Mouse (Mus musculus) CD4-positive, CD25-positive, alpha-beta regulatory T cell, adult 4 months (primary cell): Measurements from ENCODE around the gene Tubg2. TPM values are rescaled to one million over a fixed set of nuclear protein-coding genes. Genes with fewer than 3 reads are reported as not detected.

Source experiments
- ATAC-seq: one replicate; pipeline ENCODE4 v1.8.0; 2017
- polyA plus RNA-seq, 2 experiments: library from polyadenylated mRNA; unstranded; fragments of 100-300 nt; shearing (Covaris generic); gene quantifications; one replicate each; pipeline ENCODE4 v1.2.1; 2017

Tubg2 gene
- polyA plus RNA-seq, 2 experiments from 2014 or later, result 1.4 to 3.5 TPM

DNA sequence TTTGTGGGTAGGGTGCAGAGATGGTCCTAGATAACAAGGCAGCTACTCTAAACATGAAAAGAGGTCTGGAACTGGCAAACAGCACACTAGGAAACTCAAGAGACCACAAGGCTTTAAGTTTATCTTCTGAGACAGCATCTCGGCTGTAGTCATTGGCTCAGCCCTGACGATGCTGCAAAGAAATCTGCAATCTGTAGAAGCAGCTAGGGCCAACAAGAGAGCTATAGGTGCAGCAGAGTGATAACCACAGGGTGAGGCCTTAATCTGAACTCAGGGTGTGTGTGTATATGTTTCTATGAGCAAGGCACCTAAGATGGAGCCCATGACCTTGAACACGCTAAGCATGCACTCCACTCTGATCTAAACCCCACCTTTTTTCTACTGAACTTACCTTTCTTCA lies 43.8 kb downstream of the Tubg2 start:
- no peak for ATAC-seq

GRCm38 (mm10) chr11:101200986-101201385 lies 45.3 kb downstream of the Tubg2 start:
- no peak for ATAC-seq

Other genes starting within 250 kb of the Tubg2 start
- 100 to 1,000 TPM; 105 to 122 TPM for gene Stat3, start 216.4 kb upstream of the Tubg2 start, polyA plus RNA-seq
- gene Cavin1, start 185.0 kb upstream of the Tubg2 start, polyA plus RNA-seq, result 1 to 10 TPM; 1.8 to 3.1 TPM
- 10 to 100 TPM in 1 of 2 experiments, 1 to 10 TPM in 1; 7.0 to 15.7 TPM for gene Atp6v0a1, start 146.5 kb upstream of the Tubg2 start, polyA plus RNA-seq
- gene Naglu, start 85.9 kb upstream of the Tubg2 start, polyA plus RNA-seq, result 1 to 10 TPM; 7.6 to 7.9 TPM
- gene Hsd17b1, start 77.5 kb upstream of the Tubg2 start, polyA plus RNA-seq, result under 1 TPM in 1 of 2 experiments, not detected in 1; 0.32 TPM
- gene Coasy, start 73.3 kb upstream of the Tubg2 start, polyA plus RNA-seq, result 10 to 100 TPM; 17.4 to 27.7 TPM
- gene Mlx, start 68.6 kb upstream of the Tubg2 start, polyA plus RNA-seq, result 10 to 100 TPM; 60.2 to 68.1 TPM
- 1 to 10 TPM; 8.4 to 9.8 TPM for gene Psmc3ip, start 60.5 kb upstream of the Tubg2 start, polyA plus RNA-seq
- gene Retreg3, start 36.0 kb upstream of the Tubg2 start, polyA plus RNA-seq, result 10 to 100 TPM; 16.1 to 27.9 TPM
- gene Tubg1, start 36.0 kb upstream of the Tubg2 start, polyA plus RNA-seq, result 10 to 100 TPM; 24.9 to 34.0 TPM
- gene Cntnap1, start 14.6 kb downstream of the Tubg2 start, polyA plus RNA-seq, result under 1 TPM in 1 of 2 experiments, not detected in 1; 0.17 TPM
- gene Plekhh3, start 15.4 kb downstream of the Tubg2 start, polyA plus RNA-seq, result not detected
- gene Ccr10, start 19.5 kb downstream of the Tubg2 start, polyA plus RNA-seq, result 1 to 10 TPM in 1 of 2 experiments, under 1 TPM in 1; 0.36 to 2.0 TPM
- 10 to 100 TPM; 57.3 to 85.6 TPM for gene Ezh1, start 70.6 kb downstream of the Tubg2 start, polyA plus RNA-seq
- gene Ramp2, start 90.1 kb downstream of the Tubg2 start, polyA plus RNA-seq, result not detected
- gene Vps25, start 97.8 kb downstream of the Tubg2 start, polyA plus RNA-seq, result 100 to 1,000 TPM; 132 to 144 TPM
- gene Wnk4, start 104.7 kb downstream of the Tubg2 start, polyA plus RNA-seq, result 1 to 10 TPM in 1 of 2 experiments, under 1 TPM in 1; 0.91 to 1.4 TPM
- gene Cntd1, start 123.1 kb downstream of the Tubg2 start, polyA plus RNA-seq, result under 1 TPM in 1 of 2 experiments, not detected in 1; 0.97 TPM
- gene Coa3, start 123.2 kb downstream of the Tubg2 start, polyA plus RNA-seq, result 100 to 1,000 TPM; 132 to 135 TPM
- gene Becn1, start 146.4 kb downstream of the Tubg2 start, polyA plus RNA-seq, result 10 to 100 TPM; 68.1 to 99.6 TPM
- 10 to 100 TPM; 29.8 to 30.0 TPM for gene Psme3, start 160.3 kb downstream of the Tubg2 start, polyA plus RNA-seq
- gene Aoc2, start 169.2 kb downstream of the Tubg2 start, polyA plus RNA-seq, result 1 to 10 TPM; 2.3 to 3.0 TPM
- not detected for gene Aoc3, start 174.7 kb downstream of the Tubg2 start, polyA plus RNA-seq
- gene G6pc, start 211.7 kb downstream of the Tubg2 start, polyA plus RNA-seq, result not detected